Mouse (Mus musculus) mouse trophoblast stem cell (cell line): ENCODE data around the gene Cyp2d26.
"Not testable (repeated sequence)": the region's sequence is repeated elsewhere in the genome, so short reads cannot be mapped to it uniquely, and the experiment has no call there.

ENCODE experiments used
- in situ Hi-C, 2 experiments: fragments of 300-500 bp; cut with MseI, MboI; formaldehyde crosslinking; loops; 2 replicates in 1 of 2; 3 replicates in 1 of 2; pipeline ENCODE4 v1.15.1; 2025

Cyp2d26 gene

DNA sequence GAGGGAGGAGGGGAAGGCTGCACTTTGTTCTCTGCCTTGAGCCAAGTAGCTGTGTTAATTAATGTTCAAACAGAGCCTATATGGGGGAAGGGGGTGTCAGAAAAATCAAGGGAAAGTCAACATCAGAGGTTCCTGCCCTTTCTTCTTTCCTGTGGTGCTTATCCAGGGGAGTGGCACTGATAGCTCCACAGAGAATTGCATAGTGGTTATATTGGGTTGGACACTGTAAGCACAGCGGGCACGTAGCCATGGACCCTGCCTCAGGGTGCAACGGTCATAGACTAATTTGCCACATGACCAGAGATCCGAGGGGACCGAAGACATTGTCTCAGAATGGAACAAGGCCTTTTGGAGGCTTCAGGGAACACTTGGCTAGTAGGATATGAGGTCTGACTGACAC lies at the start of gene Cyp2d26:
Gene Cyp2d26, minus strand, starts transcription at position 18 of the 400 bp plus-strand sequence.
- in situ Hi-C loops, result no loop called here

- in situ Hi-C loops, result no loop called here
These were observed 45.1 kb upstream of the Cyp2d26 start for GRCm38 (mm10) chr15:82839146-82839545.

GRCm38 (mm10) chr15:82829917-82830316 lies 35.8 kb upstream of the Cyp2d26 start:
- in situ Hi-C loops, result no loop called here

DNA sequence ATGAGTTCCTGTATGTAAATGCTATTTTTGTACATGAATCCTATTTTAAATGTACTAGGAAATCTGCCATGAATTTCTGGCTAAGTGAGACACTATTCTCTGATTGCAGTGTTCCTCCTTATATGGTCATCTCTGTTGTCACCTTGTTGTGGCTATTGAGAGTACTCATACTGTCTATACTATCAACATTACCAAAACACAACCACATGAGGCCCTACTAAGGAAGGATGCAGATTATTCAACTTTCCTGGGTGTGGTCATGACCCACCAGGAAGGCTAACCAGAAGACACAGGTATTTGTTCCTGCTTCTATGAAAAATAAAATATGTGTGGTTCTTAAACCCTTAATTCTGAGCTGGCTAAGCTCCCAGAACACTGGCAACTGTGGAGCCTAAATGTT lies 31.8 kb upstream of the Cyp2d26 start:
- in situ Hi-C loops, result no loop called here

DNA sequence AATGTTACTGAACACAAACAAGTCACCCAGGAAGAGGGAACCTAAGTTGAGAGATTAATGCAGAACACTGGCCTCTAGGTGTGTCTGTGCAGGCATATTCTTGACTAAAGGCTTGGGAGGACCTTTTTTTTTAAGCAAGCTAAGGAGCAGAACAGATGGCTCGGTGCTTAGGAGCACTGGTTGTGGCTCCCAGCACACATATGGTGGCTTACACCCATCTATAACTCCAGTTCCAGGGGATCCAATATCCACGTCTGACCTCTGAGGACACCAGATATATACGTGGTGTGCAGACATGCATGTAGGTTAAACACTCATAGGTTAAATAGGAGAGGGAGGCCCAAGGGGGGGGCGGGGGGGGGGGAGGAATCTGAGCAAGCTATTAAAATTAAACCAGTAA lies 28.3 kb upstream of the Cyp2d26 start:
- in situ Hi-C loops, result loop anchor here in 1 of 2 experiments (25.0 kb wide), 1 partner anchor 215 kb away; the partner anchor contains the start of gene Nfam1

DNA sequence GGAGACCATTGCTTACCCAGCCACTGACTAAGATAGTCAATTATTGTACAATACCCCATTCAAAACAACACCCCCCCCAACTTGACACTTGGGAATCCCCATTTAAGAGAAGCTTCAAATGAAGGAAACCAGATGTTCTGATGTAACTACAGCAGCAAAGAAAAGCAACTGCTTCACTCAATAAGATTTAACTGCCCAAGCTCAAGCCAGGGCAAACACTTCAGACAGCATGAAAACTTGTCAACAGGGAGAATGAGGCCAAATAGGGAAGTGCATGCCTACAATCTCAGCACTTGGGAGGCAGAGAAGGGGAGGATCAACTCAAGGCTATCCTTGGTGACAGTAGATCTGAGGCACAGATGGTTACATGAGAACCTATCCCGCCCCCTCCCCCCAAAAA lies 27.6 kb upstream of the Cyp2d26 start:
- in situ Hi-C loops, result loop anchor here in 1 of 2 experiments (25.0 kb wide), 1 partner anchor 216 kb away; the partner anchor contains the start of gene Nfam1

- in situ Hi-C loops, result loop anchor here in 1 of 2 experiments (25.0 kb wide), 1 partner anchor 222 kb away; the partner anchor contains the start of gene Nfam1
These were observed 21.2 kb upstream of the Cyp2d26 start for GRCm38 (mm10) chr15:82815296-82815695.

GRCm38 (mm10) chr15:82814806-82815205 lies 20.7 kb upstream of the Cyp2d26 start:
- in situ Hi-C loops, result loop anchor here in 1 of 2 experiments (25.0 kb wide), 1 partner anchor 222 kb away; the partner anchor contains the start of gene Nfam1

DNA sequence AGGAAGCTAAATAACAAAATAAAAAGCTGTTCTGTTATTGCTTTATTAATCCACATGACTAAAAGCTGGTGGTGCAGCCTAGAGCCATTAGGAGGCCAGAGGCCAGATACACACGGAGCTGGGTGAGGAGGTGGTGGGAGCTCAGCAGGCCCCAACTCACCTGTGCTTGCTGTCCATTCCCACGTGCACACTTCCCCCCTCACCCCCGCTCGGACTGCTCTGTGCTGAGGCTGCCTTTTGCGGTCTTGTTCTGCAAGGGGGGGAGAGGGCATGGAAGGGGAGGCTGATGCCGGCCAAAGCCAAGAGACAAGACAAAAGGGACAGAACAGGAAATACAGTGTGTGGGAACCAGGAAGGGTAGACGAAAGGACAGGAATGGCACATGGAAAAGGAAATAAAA lies 20.2 kb upstream of the Cyp2d26 start:
- in situ Hi-C loops, result loop anchor here in 1 of 2 experiments (25.0 kb wide), 1 partner anchor 223 kb away; the partner anchor contains the start of gene Nfam1

DNA sequence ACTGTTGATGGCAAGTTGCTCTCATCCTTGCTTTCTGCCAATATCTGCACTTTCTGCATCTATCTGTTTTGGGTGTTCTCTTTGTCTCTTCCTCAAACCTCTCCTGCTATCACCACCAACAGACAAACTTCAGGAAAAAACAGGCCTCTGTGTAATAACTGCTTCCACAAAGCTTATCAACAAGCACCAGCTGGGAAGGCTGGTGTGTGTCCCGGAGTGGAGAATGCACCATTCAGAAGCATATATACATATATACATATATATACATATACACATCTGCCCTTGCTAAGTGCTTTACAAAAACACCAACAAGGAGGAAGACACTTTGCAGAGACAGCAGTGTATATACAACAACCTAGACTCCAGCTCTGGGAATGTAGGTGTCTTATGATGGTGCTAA lies 16.5 kb upstream of the Cyp2d26 start:
- in situ Hi-C loops, result loop anchor here in 1 of 2 experiments (25.0 kb wide), 1 partner anchor 227 kb away; the partner anchor contains the start of gene Nfam1

DNA sequence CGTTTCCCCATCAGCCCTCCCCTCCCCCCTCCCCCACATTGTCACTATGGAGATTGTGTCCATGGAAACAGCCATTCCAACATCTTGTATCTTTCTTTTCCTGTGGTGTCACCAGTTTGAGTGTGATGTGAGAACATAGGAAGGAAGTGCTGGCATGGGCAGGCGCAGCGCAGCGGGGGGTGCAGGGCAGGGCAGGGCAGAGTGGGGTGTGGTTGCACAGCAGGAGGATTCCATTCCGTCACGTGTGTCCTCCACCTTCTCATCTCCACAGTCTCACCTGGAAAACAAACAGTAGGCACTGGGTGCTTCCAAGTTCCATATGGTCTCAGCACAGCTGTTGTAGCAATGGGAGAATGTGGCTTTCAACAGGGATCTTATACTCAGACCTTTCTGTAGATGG lies 15.4 kb upstream of the Cyp2d26 start:
- in situ Hi-C loops, result loop anchor here in 1 of 2 experiments (25.0 kb wide), 1 partner anchor 228 kb away; the partner anchor contains the start of gene Nfam1

GRCm38 (mm10) chr15:82806969-82807763 lies 13.1 kb upstream of the Cyp2d26 start:
- in situ Hi-C loops, result loop anchor here in 1 of 2 experiments (25.0 kb wide), 1 partner anchor 230 kb away; the partner anchor contains the start of gene Nfam1

- in situ Hi-C loops, result loop anchor here in 1 of 2 experiments (25.0 kb wide), 1 partner anchor 232 kb away; the partner anchor contains the start of gene Nfam1
These were observed 10.9 kb upstream of the Cyp2d26 start for GRCm38 (mm10) chr15:82804708-82805639.

DNA sequence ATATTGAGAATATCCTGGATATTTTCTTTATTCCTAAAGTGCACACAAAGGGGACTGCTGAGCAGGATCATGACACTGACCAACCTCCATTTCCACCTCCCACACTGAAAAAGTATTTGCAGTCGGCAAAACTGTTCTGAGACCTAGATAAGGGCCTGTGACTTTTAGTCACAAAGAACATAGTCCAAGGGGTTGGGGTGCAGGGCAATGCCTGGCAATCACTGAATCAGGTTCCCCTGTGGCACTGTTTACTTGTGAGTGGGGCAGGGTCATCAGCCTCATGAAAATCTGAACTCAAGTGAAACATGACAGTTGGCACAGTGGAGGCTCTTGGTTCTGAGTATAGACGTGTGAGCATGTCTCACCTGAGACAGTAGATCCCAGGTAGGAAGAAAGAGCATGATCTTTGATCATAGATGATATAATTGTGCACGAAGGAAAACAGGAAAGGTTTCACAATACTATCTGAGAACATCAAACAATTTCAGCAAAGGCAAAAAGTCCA lies 1.9 kb upstream of the Cyp2d26 start:
- in situ Hi-C loops, result no loop called here

GRCm38 (mm10) chr15:82793868-82794267 lies 226 bp downstream of the Cyp2d26 start:
- in situ Hi-C loops, result no loop called here

GRCm38 (mm10) chr15:82793454-82793853 lies 640 bp downstream of the Cyp2d26 start:
- in situ Hi-C loops, result no loop called here

- in situ Hi-C loops, result no loop called here
These were observed 1.5 kb downstream of the Cyp2d26 start for GRCm38 (mm10) chr15:82792566-82792965.

DNA sequence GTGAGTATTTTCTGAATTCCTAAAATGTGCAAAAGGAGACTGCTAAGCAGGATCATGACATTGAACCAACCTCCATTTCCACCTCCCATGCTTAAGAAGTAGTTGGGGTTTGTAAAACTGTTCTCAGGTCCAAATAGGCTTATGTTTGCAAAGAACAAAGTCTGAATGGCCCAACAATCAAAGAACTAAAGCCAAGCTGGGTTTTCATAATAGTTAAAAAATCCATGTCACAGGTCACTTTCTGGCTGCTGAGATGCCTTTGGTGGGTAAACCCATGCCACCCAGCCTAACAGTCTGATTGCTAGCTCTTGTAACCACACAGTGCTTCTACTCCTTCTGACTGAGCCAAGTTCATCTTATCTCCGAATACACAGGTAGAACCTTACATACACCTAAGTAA lies 9.5 kb downstream of the Cyp2d26 start:
- in situ Hi-C loops, result loop anchor here in 1 of 2 experiments (5.0 kb wide), 1 partner anchor 102 kb away; no protein-coding TSS in a partner anchor

DNA sequence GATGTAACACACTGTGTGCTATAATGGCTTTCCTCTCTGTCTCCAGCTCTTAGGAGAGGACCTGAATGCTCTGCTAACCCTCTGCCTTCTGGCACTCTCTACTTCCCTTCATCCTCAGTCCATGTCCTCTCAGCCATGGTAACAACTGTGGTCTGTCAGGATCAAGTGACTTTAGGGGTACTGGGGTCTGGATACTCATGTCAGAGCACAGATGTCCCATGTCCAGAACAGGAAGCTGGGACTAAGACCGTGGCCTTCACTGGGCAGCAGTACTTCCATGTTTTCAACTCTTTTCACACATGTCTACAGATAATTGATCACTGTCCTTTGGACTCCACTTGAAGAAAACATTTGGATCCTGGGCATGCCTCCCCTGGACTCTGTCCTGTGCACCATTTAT lies 10.3 kb downstream of the Cyp2d26 start:
- in situ Hi-C loops, result loop anchor here in 1 of 2 experiments (5.0 kb wide), 1 partner anchor 101 kb away; no protein-coding TSS in a partner anchor

DNA sequence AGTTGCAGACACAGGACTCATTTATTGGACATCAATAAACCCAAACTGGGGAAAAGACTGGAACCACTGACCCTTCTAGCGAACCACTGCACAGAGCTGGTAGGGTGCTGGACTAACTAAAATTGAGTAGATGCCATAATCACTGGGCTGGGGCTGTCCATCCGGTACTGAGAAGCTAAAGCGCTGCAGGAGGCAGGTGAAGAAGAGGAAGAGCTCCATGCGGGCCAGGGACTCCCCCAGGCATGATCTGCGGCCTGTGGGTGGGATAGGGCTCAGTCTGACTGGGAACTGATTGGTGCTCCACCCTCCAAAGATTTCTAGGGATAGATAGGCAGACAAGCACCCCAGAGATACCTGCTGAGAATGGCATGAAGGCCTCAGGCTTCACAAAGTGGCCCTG lies 16.2 kb downstream of the Cyp2d26 start:
- in situ Hi-C loops, result not testable (repeated sequence)

DNA sequence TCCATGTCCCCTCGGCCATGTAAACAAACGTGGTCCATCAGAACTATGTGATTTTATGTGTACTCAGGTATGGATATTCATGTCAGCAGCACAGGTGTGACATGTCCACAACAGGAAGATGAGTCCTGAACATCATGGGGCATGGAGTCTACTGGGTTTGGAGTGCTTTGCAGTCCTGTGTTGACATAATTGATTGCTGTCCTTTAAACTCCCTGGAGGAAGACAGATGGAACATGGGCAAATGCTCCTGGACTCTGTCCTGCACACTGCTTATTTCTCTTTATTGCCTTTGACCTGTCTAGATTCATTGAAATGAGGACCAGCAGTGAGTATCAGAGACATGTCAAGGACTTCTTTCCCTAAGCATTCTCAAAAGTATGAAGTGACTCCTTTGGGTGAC lies 28.2 kb downstream of the Cyp2d26 start:
- in situ Hi-C loops, result no loop called here
